Mouse (Mus musculus) frontal cortex, adult 2 months (tissue): ENCODE measurements around the gene Magix. TPM values are rescaled to one million over a fixed set of nuclear protein-coding genes. Genes with fewer than 3 reads are reported as not detected.

Source experiments
- DNase-seq, 2 experiments: peaks; one replicate each; pipeline ENCODE4 v3.0.0; 2022; ENCODE audit warnings: low spot score in 1 of 2; ENCODE audit errors: extremely low spot score in 1 of 2
- polyA plus RNA-seq: library from polyadenylated mRNA; depleted of rRNA; stranded (reverse); fragments of >200 nt; gene quantifications from 2 replicates; pipeline ENCODE4 v1.2.3, GENCODE M21; 2012; rRNA removed

Magix gene
- polyA plus RNA-seq, 1 experiment = 1.2 TPM

- peak; percentile 58 to 65 for DNase-seq
Measured at GRCm38 (mm10) chrX:7635101-7635500, 46.0 kb downstream of the Magix start.

DNA sequence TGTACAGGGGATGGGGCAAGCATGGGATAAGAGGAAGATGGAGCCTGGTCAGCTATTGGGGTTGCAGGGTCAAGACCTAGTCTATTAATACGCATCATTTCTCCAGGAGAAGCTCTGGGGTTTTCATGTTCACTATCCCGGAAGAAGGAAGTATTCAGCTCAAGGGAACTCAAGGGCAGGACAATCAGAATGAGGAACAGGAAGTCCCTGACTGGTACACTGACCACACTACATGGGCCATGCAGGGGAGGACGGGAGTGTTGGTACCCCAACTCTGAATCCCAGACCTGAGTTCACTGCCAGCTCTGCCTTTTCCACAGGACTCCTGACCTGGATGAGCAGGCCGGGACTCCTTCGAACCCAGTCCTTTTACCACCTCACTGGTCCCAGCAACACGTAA lies 48.5 kb downstream of the Magix start:
- DNase-seq = no peak

Other genes starting within 250 kb of the Magix start
- 0.08 and 0.17 TPM in 2 replicates for gene Foxp3, start 107.6 kb downstream of the Magix start, polyA plus RNA-seq
- 13.9 and 14.8 TPM in 2 replicates for gene Ppp1r3f, start 107.0 kb downstream of the Magix start, polyA plus RNA-seq
- gene Ccdc22, start 75.7 kb downstream of the Magix start, polyA plus RNA-seq = 31.1 and 32.6 TPM in 2 replicates
- 0.19 and 0.22 TPM in 2 replicates for gene Cacna1f, start 74.2 kb downstream of the Magix start, polyA plus RNA-seq
- 961 and 980 TPM in 2 replicates for gene Syp, start 42.8 kb downstream of the Magix start, polyA plus RNA-seq
- 2.3 and 2.4 TPM in 2 replicates for gene Prickle3, start 24.0 kb downstream of the Magix start, polyA plus RNA-seq
- 14.6 and 15.6 TPM in 2 replicates for gene Plp2, start 9.9 kb downstream of the Magix start, polyA plus RNA-seq
- 26.2 and 32.7 TPM in 2 replicates for gene Gpkow, start 15.9 kb upstream of the Magix start, polyA plus RNA-seq
- 75.0 and 77.0 TPM in 2 replicates for gene Wdr45, start 33.1 kb upstream of the Magix start, polyA plus RNA-seq
- 0.18 and 0.55 TPM in 2 replicates for gene Gm45208, start 41.0 kb upstream of the Magix start, polyA plus RNA-seq
- 118 and 124 TPM in 2 replicates for gene Praf2, start 47.2 kb upstream of the Magix start, polyA plus RNA-seq
- gene Ccdc120, start 69.7 kb upstream of the Magix start, polyA plus RNA-seq = 23.7 and 25.4 TPM in 2 replicates
- gene Tfe3, start 81.3 kb upstream of the Magix start, polyA plus RNA-seq = 23.8 and 25.1 TPM in 2 replicates
- 112 and 118 TPM in 2 replicates for gene Gripap1, start 108.5 kb upstream of the Magix start, polyA plus RNA-seq
- 7.4 and 7.8 TPM in 2 replicates for gene Kcnd1, start 141.0 kb upstream of the Magix start, polyA plus RNA-seq
- 51.9 and 58.0 TPM in 2 replicates for gene Otud5, start 160.1 kb upstream of the Magix start, polyA plus RNA-seq
- gene Pim2, start 197.0 kb upstream of the Magix start, polyA plus RNA-seq = 50.5 and 54.6 TPM in 2 replicates
- gene Slc35a2, start 202.8 kb upstream of the Magix start, polyA plus RNA-seq = 44.6 and 51.1 TPM in 2 replicates
- 188 and 192 TPM in 2 replicates for gene Pqbp1, start 218.0 kb upstream of the Magix start, polyA plus RNA-seq
- gene Timm17b, start 218.1 kb upstream of the Magix start, polyA plus RNA-seq = 17.8 and 20.3 TPM in 2 replicates
- not detected in 2 replicates for gene Gm10491, start 226.6 kb upstream of the Magix start, polyA plus RNA-seq
- gene Gm10490, start 228.3 kb upstream of the Magix start, polyA plus RNA-seq = not detected in 2 replicates
- 456 and 602 TPM in 2 replicates for gene Pcsk1n, start 238.6 kb upstream of the Magix start, polyA plus RNA-seq
- 0.10 TPM in 1 of 2 replicates, not detected in the other for gene Eras, start 247.4 kb upstream of the Magix start, polyA plus RNA-seq